Mouse (Mus musculus): ENCODE results near the gene Lipt1. TPM values are rescaled to one million over a fixed set of nuclear protein-coding genes. Genes with fewer than 3 reads are reported as not detected.

Gene Lipt1
- polyA plus RNA-seq, 1 experiment, result 4.4 TPM

DNA sequence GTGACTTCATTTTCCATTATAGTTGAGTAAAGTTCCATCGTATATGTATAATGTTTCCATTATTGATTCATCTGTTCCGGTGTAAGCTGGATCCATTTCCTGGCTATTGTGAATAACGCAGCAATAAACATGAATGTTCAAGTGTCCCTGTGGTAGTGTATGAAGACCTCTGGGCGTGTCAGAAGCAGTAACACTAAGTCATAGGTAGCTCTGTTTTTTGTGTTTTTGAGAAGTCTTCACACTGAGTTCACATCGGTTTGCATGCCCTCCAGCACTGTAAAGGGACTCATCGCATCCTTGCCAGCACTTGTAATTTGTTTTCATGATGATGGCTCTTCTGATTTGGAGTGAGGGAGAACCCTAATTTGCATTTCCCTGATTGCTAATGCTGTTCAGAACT is 5.3 kb upstream of the Lipt1 start, which contains the start of gene Tsga10:
TSS of gene Tsga10 (minus strand) at position 144 of the 400 bp plus-strand sequence.
- H3K36me3 ChIP-seq (ENCODE audit: control insufficient read depth, insufficient read depth, low read length), result no peaks in the 10 kb centered on the region
- DNase-seq, result no peak
- TF ChIP-seq POLR2A (IDR thresholded peaks at IDR 0.05; ENCODE audit: low read depth, low read length) (no peak), CTCF (conservative IDR thresholded peaks at IDR 0.05; ENCODE audit: insufficient read depth, insufficient read length, low read depth, low read length) (no peak)
- H3K4me1 ChIP-seq (ENCODE audit: control insufficient read depth, insufficient read depth, low read length), result no peaks in the 10 kb centered on the region; the same call in 1 of the 2 replicates
- peak within 1 kb of the TSS; percentile 62 for H3K4me3 ChIP-seq (ENCODE audit: insufficient read depth, low read depth, low read length)
- whole genome bisulfite sequencing, result 85% methylated on average over 6 of the region's 6 CpGs
- H3K27ac ChIP-seq (ENCODE audit: insufficient read depth, low read depth, low read length), result peak within 1 kb of the TSS; percentile 52
- H3K27me3 ChIP-seq (replicated peaks; ENCODE audit: control insufficient read depth, insufficient read depth, low read length), result no peaks in the 10 kb centered on the region

DNA sequence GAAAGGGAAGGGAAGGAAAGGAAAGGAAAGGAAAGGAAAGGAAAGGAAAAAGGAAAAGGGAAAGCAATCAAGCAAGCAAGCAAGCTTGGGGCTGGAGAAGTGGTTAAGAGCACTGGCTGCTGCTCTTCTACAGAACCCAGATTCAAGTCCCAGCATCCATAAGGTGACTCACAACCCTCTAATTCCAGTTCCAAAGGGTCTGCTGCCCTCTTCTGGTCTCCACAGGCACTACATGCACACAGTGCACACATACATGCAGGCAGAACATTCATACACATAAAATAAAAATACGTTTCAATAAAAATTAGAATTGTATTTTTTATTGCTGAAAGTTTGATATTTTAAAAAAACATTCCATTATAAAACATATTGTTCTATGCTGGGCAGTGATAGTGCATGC is 4.5 kb upstream of the Lipt1 start:
- WGBS, result 88% methylated on average over 1 of the region's 1 CpGs
- peaks cover 3% of the 10 kb centered on the region; the same call in 1 of the 2 replicates for H3K4me1 ChIP-seq (ENCODE audit: control insufficient read depth, insufficient read depth, low read length)
- peak; percentile 69 for DNase-seq
- H3K27ac ChIP-seq (ENCODE audit: insufficient read depth, low read depth, low read length), result no peak overlapping the region
- H3K27me3 ChIP-seq (replicated peaks; ENCODE audit: control insufficient read depth, insufficient read depth, low read length), result no peaks in the 10 kb centered on the region
- H3K36me3 ChIP-seq (ENCODE audit: control insufficient read depth, insufficient read depth, low read length), result no peaks in the 10 kb centered on the region
- peak; percentile 81 for TF ChIP-seq CTCF (conservative IDR thresholded peaks at IDR 0.05; ENCODE audit: insufficient read depth, insufficient read length, low read depth, low read length)
- TF ChIP-seq POLR2A (IDR thresholded peaks at IDR 0.05; ENCODE audit: low read depth, low read length), result no peak
- no peak overlapping the region for H3K4me3 ChIP-seq (ENCODE audit: insufficient read depth, low read depth, low read length)

DNA sequence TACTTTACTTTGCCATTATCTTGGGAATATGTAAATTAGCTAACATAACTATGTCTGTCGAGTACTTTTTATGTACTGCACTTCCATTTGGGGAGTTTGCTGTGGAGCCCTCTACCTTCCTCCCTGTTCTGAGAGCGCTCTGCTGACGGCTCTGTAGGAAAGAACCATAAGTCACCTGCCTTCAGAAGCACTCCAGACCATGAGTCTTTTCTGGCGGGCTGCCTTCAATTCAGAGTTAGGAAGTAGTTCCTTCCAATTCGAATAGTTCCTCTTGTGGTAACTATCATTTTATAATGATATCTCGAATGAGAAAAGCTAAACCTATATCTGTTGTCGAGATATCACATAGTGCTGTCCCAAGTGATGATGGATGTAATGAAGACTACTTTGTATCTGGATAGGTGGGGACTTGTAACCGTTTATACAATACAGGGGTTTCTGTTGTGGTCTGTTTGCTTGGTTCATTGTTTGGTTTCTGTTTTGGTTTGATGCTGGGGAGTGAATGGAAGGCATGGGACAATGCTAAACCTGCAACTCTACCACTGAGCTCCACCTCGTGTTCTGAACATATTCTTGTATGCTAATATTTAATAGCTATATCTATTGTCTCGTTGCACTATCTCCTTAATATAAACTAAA is 3.7 kb upstream of the Lipt1 start:
- TF ChIP-seq POLR2A (IDR thresholded peaks at IDR 0.05; ENCODE audit: low read depth, low read length), result no peak
- H3K27ac ChIP-seq (ENCODE audit: insufficient read depth, low read depth, low read length), result no peak overlapping the region
- H3K36me3 ChIP-seq (ENCODE audit: control insufficient read depth, insufficient read depth, low read length), result no peaks in the 10 kb centered on the region
- peaks cover 7% of the 10 kb centered on the region; the same call in 1 of the 2 replicates for H3K4me1 ChIP-seq (ENCODE audit: control insufficient read depth, insufficient read depth, low read length)
- H3K4me3 ChIP-seq (ENCODE audit: insufficient read depth, low read depth, low read length), result no peak overlapping the region
- WGBS, result 68% methylated on average over 10 of the region's 10 CpGs
- DNase-seq, result no peak
- H3K27me3 ChIP-seq (replicated peaks; ENCODE audit: control insufficient read depth, insufficient read depth, low read length), result no peaks in the 10 kb centered on the region

DNA sequence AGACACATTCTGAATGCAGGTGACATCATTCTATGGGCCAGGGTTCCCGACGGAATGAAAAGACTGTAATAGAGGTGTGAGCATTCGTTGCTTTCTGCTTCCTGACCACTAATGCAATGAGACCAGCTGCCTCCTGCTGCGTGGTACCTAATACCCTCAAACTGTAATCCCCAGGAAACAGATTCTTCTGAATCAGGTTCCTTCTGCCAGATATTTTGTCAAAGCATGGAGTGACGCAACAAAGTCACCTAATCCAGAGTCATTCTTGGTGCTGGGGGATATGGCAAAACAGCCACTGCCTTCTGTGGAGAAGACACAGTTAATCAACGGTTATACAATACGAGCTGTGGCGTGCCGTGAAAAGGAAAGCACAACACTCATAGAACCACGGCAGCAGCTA is 2.9 kb upstream of the Lipt1 start:
- H3K27ac ChIP-seq (ENCODE audit: insufficient read depth, low read depth, low read length), result no peak overlapping the region
- no peak overlapping the region for H3K4me3 ChIP-seq (ENCODE audit: insufficient read depth, low read depth, low read length)
- H3K36me3 ChIP-seq (ENCODE audit: control insufficient read depth, insufficient read depth, low read length), result no peaks in the 10 kb centered on the region
- DNase-seq, result no peak
- H3K4me1 ChIP-seq (ENCODE audit: control insufficient read depth, insufficient read depth, low read length), result peaks cover 7% of the 10 kb centered on the region; the same call in 1 of the 2 replicates
- TF ChIP-seq POLR2A (IDR thresholded peaks at IDR 0.05; ENCODE audit: low read depth, low read length) (no peak), CTCF (conservative IDR thresholded peaks at IDR 0.05; ENCODE audit: insufficient read depth, insufficient read length, low read depth, low read length) (no peak)
- 61% methylated on average over 10 of the region's 10 CpGs for WGBS
- H3K27me3 ChIP-seq (replicated peaks; ENCODE audit: control insufficient read depth, insufficient read depth, low read length), result no peaks in the 10 kb centered on the region

DNA sequence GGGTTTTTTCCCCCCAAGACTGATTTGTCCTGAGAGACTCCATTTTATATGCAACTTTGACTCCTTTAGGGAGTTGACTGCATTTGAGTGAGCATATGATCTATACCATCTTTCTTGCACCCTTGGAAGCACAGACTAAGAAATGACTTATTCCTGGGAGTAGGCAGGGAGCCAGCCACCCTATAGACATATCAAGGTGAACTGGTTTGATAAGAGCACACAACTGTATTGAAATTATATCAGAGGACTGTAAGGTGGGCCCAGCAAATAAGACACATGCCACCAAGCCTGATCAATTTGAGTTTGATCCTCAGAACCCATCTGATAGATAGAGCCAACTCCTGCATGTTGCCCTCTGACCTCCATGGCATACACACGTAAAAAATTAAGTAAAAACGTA is 2.2 kb upstream of the Lipt1 start:
- H3K27me3 ChIP-seq (replicated peaks; ENCODE audit: control insufficient read depth, insufficient read depth, low read length), result no peaks in the 10 kb centered on the region
- WGBS, result 65% methylated on average over 2 of the region's 2 CpGs
- H3K4me3 ChIP-seq (ENCODE audit: insufficient read depth, low read depth, low read length), result no peak overlapping the region
- H3K27ac ChIP-seq (ENCODE audit: insufficient read depth, low read depth, low read length), result no peak overlapping the region
- no peaks in the 10 kb centered on the region for H3K36me3 ChIP-seq (ENCODE audit: control insufficient read depth, insufficient read depth, low read length)
- TF ChIP-seq POLR2A (IDR thresholded peaks at IDR 0.05; ENCODE audit: low read depth, low read length) (no peak), CTCF (conservative IDR thresholded peaks at IDR 0.05; ENCODE audit: insufficient read depth, insufficient read length, low read depth, low read length) (no peak)
- no peak for DNase-seq
- peaks cover 7% of the 10 kb centered on the region; the same call in 1 of the 2 replicates for H3K4me1 ChIP-seq (ENCODE audit: control insufficient read depth, insufficient read depth, low read length)

DNA sequence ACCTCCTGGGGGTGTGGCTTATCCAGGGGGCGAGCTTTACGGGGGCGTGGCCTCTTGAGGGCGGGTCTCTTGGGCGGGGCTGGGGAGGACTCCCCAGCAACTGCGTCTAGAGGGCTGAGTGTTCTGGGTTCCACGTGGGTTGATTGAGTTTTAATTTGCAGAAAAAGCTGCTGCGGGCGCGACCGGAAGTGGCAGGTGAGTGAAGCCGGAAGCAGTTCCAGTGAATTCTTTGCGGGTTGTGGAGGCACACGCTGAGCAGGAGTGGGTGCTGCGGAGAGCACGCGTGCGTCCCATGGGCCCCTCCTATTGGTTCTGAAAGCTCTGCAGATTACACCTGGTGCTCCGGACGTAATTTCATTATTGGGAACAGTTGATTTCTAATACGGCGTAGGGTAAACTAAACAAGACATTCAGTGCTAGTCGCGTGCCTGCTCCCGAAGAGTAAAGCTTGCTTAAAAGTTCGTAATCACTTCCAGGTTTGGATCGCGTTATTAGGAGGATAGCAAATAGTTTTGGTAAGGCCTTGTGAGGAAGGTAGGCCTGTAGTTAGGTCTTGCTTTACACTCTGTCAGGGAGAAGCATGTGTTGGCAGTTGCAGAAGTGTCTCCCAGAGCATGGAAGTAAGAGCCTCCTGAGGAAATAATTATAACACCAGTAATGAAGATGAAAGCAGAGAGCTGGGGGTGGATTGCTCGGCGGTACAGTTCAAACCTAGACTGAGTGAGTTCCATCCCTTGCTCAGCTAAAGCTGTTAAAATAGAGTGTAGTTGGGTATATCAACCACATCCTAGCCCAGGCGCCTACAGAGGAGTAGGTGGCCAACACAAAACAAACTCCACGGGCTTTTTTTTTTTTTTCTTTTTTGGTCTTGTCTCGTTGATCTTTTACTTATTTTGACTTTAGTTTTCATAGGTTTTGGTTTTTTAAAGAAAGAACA is 861 bp downstream of the Lipt1 start:
- Histone ChIP-seq H3K4me3 (ENCODE audit: insufficient read depth, low read depth, low read length) (peak overlapping the region; percentile 84), H3K4me1 (ENCODE audit: control insufficient read depth, insufficient read depth, low read length) (peaks cover 7% of the 10 kb centered on the region; the same call in 1 of the 2 replicates), H3K36me3 (ENCODE audit: control insufficient read depth, insufficient read depth, low read length) (no peaks in the 10 kb centered on the region; the same call in 1 of the 2 replicates), H3K27me3 (replicated peaks; ENCODE audit: control insufficient read depth, insufficient read depth, low read length) (no peaks in the 10 kb centered on the region), H3K27ac (ENCODE audit: insufficient read depth, low read depth, low read length) (peak overlapping the region; percentile 66)
- peak; percentile 93 for DNase-seq
- no peak for TF ChIP-seq CTCF (conservative IDR thresholded peaks at IDR 0.05; ENCODE audit: insufficient read depth, insufficient read length, low read depth, low read length)
- peak; percentile 28 for TF ChIP-seq POLR2A (IDR thresholded peaks at IDR 0.05; ENCODE audit: low read depth, low read length)
- 4% methylated on average over 33 of the region's 33 CpGs for WGBS

GRCm38 (mm10) chr1:37873157-37873556 is 1.6 kb downstream of the Lipt1 start:
- DNase-seq, result no peak
- H3K4me1 ChIP-seq (ENCODE audit: control insufficient read depth, insufficient read depth, low read length), result peaks cover 7% of the 10 kb centered on the region; the same call in 1 of the 2 replicates
- H3K27me3 ChIP-seq (replicated peaks; ENCODE audit: control insufficient read depth, insufficient read depth, low read length), result no peaks in the 10 kb centered on the region
- H3K4me3 ChIP-seq (ENCODE audit: insufficient read depth, low read depth, low read length), result no peak overlapping the region
- TF ChIP-seq CTCF (conservative IDR thresholded peaks at IDR 0.05; ENCODE audit: insufficient read depth, insufficient read length, low read depth, low read length), result no peak
- no peak for TF ChIP-seq POLR2A (IDR thresholded peaks at IDR 0.05; ENCODE audit: low read depth, low read length)
- no peak overlapping the region for H3K27ac ChIP-seq (ENCODE audit: insufficient read depth, low read depth, low read length)
- peaks cover 3% of the 10 kb centered on the region; the same call in 1 of the 2 replicates for H3K36me3 ChIP-seq (ENCODE audit: control insufficient read depth, insufficient read depth, low read length)
- 79% methylated on average over 4 of the region's 4 CpGs for WGBS

Data from kidney, adult 2 months (tissue).